ENCODE assay signal across 1 mouse cellular context in the genomic region with DNA sequence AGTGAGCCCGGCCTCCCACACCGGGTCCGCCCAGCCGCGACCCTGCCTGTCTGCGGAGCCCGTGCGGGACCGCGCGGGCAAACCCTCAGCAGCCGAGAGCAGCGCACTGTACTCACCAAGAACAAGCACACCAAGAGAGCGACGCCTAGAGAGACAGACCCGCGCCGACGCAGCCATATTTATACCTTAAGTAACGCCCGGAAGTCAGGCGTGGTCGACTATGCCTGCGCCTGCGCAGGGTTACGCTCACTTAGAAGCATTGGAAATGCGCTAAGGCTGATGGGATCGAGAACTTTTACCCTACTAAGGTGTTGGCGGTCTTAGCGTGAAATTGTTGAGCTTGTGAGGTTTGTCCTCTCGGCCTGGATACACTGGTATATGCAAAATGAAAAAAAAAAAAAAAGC.
A peak's percentile ranks its signal among the peaks of the same experiment; 100 is the strongest.
TF ChIP-seq lines count a peak whose summit lies in the region.

A gene (minus strand): TSS at position 125 of the 405 bp plus-strand sequence.

TF ChIP-seq in CH12.LX, 34 proteins besides CTCF, POLR2A, EP300 and RAD21 (continued from another document):
- TF ChIP-seq BHLHE40 (IDR thresholded peaks at IDR 0.05; ENCODE audit: low read depth, low read length): peak; percentile 61; the same call in 1 of the 2 replicates
- TF ChIP-seq ZNF384 (IDR thresholded peaks at IDR 0.05; ENCODE audit: low read depth, low read length): peak; percentile 63
- TF ChIP-seq ELF1 (IDR thresholded peaks at IDR 0.05; ENCODE audit: low read depth, low read length): peak; percentile 96
- TF ChIP-seq MAFK (IDR thresholded peaks at IDR 0.05; ENCODE audit: insufficient replicate concordance, low read length): no peak
- TF ChIP-seq JUND (conservative IDR thresholded peaks at IDR 0.05; ENCODE audit: low read depth, low read length): no peak
- TF ChIP-seq MXI1 (IDR thresholded peaks at IDR 0.05; ENCODE audit: low read depth, low read length): peak; percentile 82; the same call in 1 of the 2 replicates
- peak; percentile 98 for TF ChIP-seq TBP (conservative IDR thresholded peaks at IDR 0.05; ENCODE audit: low read depth, low read length)
- no peak for TF ChIP-seq E2F4 (IDR thresholded peaks at IDR 0.05; ENCODE audit: insufficient replicate concordance, low read depth, low read length)
- no peak for TF ChIP-seq CHD2 (IDR thresholded peaks at IDR 0.05; ENCODE audit: low read length)
- TF ChIP-seq MYC (IDR thresholded peaks at IDR 0.05; ENCODE audit: low read depth, low read length): peak; percentile 86
- peak; percentile 100 for TF ChIP-seq NELFE (IDR thresholded peaks at IDR 0.05; ENCODE audit: low read depth, low read length)
- TF ChIP-seq PAX5 (IDR thresholded peaks at IDR 0.05; ENCODE audit: low read length): no peak
- no peak for TF ChIP-seq SMC3 (IDR thresholded peaks at IDR 0.05; ENCODE audit: low read depth, low read length)
- TF ChIP-seq ETS1 (conservative IDR thresholded peaks at IDR 0.05; ENCODE audit: low read depth, low read length): peak; percentile 22; the same call in 1 of the 2 replicates
- TF ChIP-seq IRF4 (IDR thresholded peaks at IDR 0.05; ENCODE audit: low read depth, low read length): peak; percentile 43; the same call in 1 of the 2 replicates
- no peak for TF ChIP-seq RCOR1 (conservative IDR thresholded peaks at IDR 0.05; ENCODE audit: low read depth, low read length)
- TF ChIP-seq ZMIZ1 (IDR thresholded peaks at IDR 0.05; ENCODE audit: low read depth, low read length): peak; percentile 100
- peak; percentile 97 for TF ChIP-seq TCF12 (IDR thresholded peaks at IDR 0.05; ENCODE audit: low read depth, low read length)
- peak; percentile 99 for TF ChIP-seq NRF1 (IDR thresholded peaks at IDR 0.05; ENCODE audit: low read depth, low read length)
- TF ChIP-seq MAX (IDR thresholded peaks at IDR 0.05; ENCODE audit: low read length): peak; percentile 62; the same call in 1 of the 2 replicates
- peak; percentile 78; the same call in 1 of the 2 replicates for TF ChIP-seq KAT2A (IDR thresholded peaks at IDR 0.05; ENCODE audit: insufficient replicate concordance, low read length)
- no peak for TF ChIP-seq CHD1 (IDR thresholded peaks at IDR 0.05; ENCODE audit: low read depth, low read length)
- TF ChIP-seq SIN3A (IDR thresholded peaks at IDR 0.05; ENCODE audit: low read length): peak; percentile 85; the same call in 1 of the 2 replicates
- no peak for TF ChIP-seq GABPA (IDR thresholded peaks at IDR 0.05; ENCODE audit: insufficient replicate concordance, low read depth, low read length)
- peak; percentile 79 for TF ChIP-seq HCFC1 (IDR thresholded peaks at IDR 0.05; ENCODE audit: low read depth, low read length)
- TF ChIP-seq UBTF (IDR thresholded peaks at IDR 0.05; ENCODE audit: low read depth, low read length): 0 out of 2 replicates have a peak, but pooled peaks have one; percentile 55
- peak; percentile 52; the same call in 1 of the 2 replicates for TF ChIP-seq MEF2A (IDR thresholded peaks at IDR 0.05; ENCODE audit: borderline replicate concordance, low read depth, low read length)
- no peak for TF ChIP-seq ZKSCAN1 (IDR thresholded peaks at IDR 0.05; ENCODE audit: borderline replicate concordance, low read depth, low read length)
- TF ChIP-seq POLR2AphosphoS2 (IDR thresholded peaks at IDR 0.05; ENCODE audit: low read depth, low read length): peak; percentile 99
